ENCODE assay signal across 8 mouse cellular contexts in genomic region chr7:126536466-126536865, GRCm38 (mm10). TPM values are rescaled to one million over a fixed set of nuclear protein-coding genes. Genes with fewer than 3 reads are reported as not detected.
DNase-seq lines count a peak whose midpoint lies in the region; ATAC-seq and TF ChIP-seq lines count a peak whose summit lies in the region.

No protein-coding gene starts in this region.

- peaks cover 22% of the 10 kb centered on the region for H3K27me3 ChIP-seq in E14TG2a.4 (ENCODE audit: insufficient read depth, low read length)
- H3K27me3 ChIP-seq in hindbrain, embryonic 10.5 days (ENCODE audit: insufficient read depth, poor library complexity, severe bottlenecking) = peaks cover 29% of the 10 kb centered on the region
- peaks cover 16% of the 10 kb centered on the region for H3K27me3 ChIP-seq in liver, embryonic 16.5 days (ENCODE audit: control insufficient read depth, insufficient read depth, low read depth, low read length)
- peaks cover 5% of the 10 kb centered on the region; the same call in 1 of the 2 replicates for H3K27me3 ChIP-seq in thymus, adult 2 months (ENCODE audit: control insufficient read depth, insufficient read depth, low read length)

- intact Hi-C loops in left cerebral cortex, postnatal 4 days (cut with DNase I) = no loop called here

- WGBS in hindbrain, embryonic 10.5 days = 64% methylated on average over 9 of the region's 9 CpGs
- WGBS in liver, embryonic 16.5 days (ENCODE audit: insufficient replicate concordance) = 60% methylated on average over 9 of the region's 9 CpGs
- 84% methylated on average over 9 of the region's 9 CpGs for WGBS in thymus, adult 2 months

- H3K4me1 ChIP-seq in E14TG2a.4 (replicated peaks; ENCODE audit: low read depth, low read length) = peaks cover 18% of the 10 kb centered on the region
- H3K4me1 ChIP-seq in hindbrain, embryonic 10.5 days (replicated peaks) = peaks cover 10% of the 10 kb centered on the region
- H3K4me1 ChIP-seq in liver, embryonic 16.5 days (ENCODE audit: control insufficient read depth, low read depth, low read length) = no peaks in the 10 kb centered on the region; the same call in 1 of the 2 replicates
- H3K4me1 ChIP-seq in thymus, adult 2 months (replicated peaks; ENCODE audit: control insufficient read depth, insufficient read depth, low read length) = no peaks in the 10 kb centered on the region; the same call in 1 of the 2 replicates

- peak; percentile 73 for DNase-seq in heart, adult 11 months
- no peak for DNase-seq in heart, adult 8-10 months (ENCODE audit: low spot score)
- DNase-seq in hindbrain, embryonic 10.5 days (ENCODE audit: low spot score) = no peak
- DNase-seq in thymus, adult 2 months = no peak
- no peak for DNase-seq in left cerebral cortex, postnatal 4 days
- DNase-seq in cerebellum, postnatal 36 days = no peak

- no peak for TF ChIP-seq POLR2A in thymus, adult 2 months (IDR thresholded peaks at IDR 0.05; ENCODE audit: control insufficient read depth, extremely low read depth, insufficient read depth, low read length, poor library complexity)

- H3K36me3 ChIP-seq in E14TG2a.4 (ENCODE audit: insufficient read depth, low read length) = no peaks in the 10 kb centered on the region
- no peaks in the 10 kb centered on the region for H3K36me3 ChIP-seq in hindbrain, embryonic 10.5 days
- H3K36me3 ChIP-seq in liver, embryonic 16.5 days (ENCODE audit: control insufficient read depth, insufficient read depth) = no peaks in the 10 kb centered on the region
- no peaks in the 10 kb centered on the region for H3K36me3 ChIP-seq in thymus, adult 2 months (ENCODE audit: control insufficient read depth, insufficient read depth, low read length)

- H3K9me3 ChIP-seq in E14TG2a.4 (ENCODE audit: low read length) = no peaks in the 10 kb centered on the region
- H3K9me3 ChIP-seq in hindbrain, embryonic 10.5 days = no peaks in the 10 kb centered on the region
- no peaks in the 10 kb centered on the region for H3K9me3 ChIP-seq in liver, embryonic 16.5 days (replicated peaks; ENCODE audit: control insufficient read depth, low read length)

- H3K9ac ChIP-seq in liver, embryonic 16.5 days (ENCODE audit: low read depth, low read length) = no peak overlapping the region

- ATAC-seq in liver, embryonic 16.5 days (ENCODE audit: low read depth) = no peak

- peak overlapping the region; percentile 76 for H3K4me3 ChIP-seq in E14TG2a.4 (replicated peaks; ENCODE audit: low read length)
- peak overlapping the region; percentile 58 for H3K4me3 ChIP-seq in hindbrain, embryonic 10.5 days
- no peak overlapping the region for H3K4me3 ChIP-seq in liver, embryonic 16.5 days (ENCODE audit: low read depth, low read length)
- no peak overlapping the region for H3K4me3 ChIP-seq in thymus, adult 2 months (ENCODE audit: control insufficient read depth, insufficient read depth, low read length)

- 0 out of 2 replicates have a peak overlapping the region, but pooled peaks have one; percentile 77 for H3K27ac ChIP-seq in hindbrain, embryonic 10.5 days
- no peak overlapping the region for H3K27ac ChIP-seq in liver, embryonic 16.5 days (ENCODE audit: low read length)
- H3K27ac ChIP-seq in thymus, adult 2 months (ENCODE audit: control insufficient read depth, insufficient read depth, low read length) = no peak overlapping the region

- TF ChIP-seq CTCF in E14TG2a.4 (conservative IDR thresholded peaks at IDR 0.05; ENCODE audit: low read length) = no peak
- TF ChIP-seq CTCF in thymus, adult 2 months (IDR thresholded peaks at IDR 0.05; ENCODE audit: borderline replicate concordance, control insufficient read depth, extremely low read depth, insufficient read depth, low read length, poor library complexity) = no peak

- H3K4me2 ChIP-seq in liver, embryonic 16.5 days (ENCODE audit: low read depth, low read length) = peak overlapping the region; percentile 62; the same call in 1 of the 2 replicates

RNA-seq across cellular contexts. Expression of gene Eif3c, which starts 29.7 kb away (rescaled TPM):
- 100 to 1,000 TPM; 141 to 155 (median 143) TPM for total RNA-seq in heart, adult 8-10 months (2022)
- polyA plus RNA-seq in hindbrain, embryonic 10.5 days (2016; fragmentation: Nextera tagmentation; extraction: Ambion mirVana) = 185 and 213 TPM in 2 replicates
- polyA plus RNA-seq in liver, embryonic 16.5 days (2015; fragmentation: Nextera tagmentation; extraction: Ambion mirVana) = 87.8 and 93.1 TPM in 2 replicates
- 120 and 126 TPM in 2 replicates for polyA plus RNA-seq in thymus, adult 2 months (2012; rRNA removed)
- total RNA-seq in left cerebral cortex, postnatal 4 days (2021) = 100 to 1,000 TPM; 212 to 226 TPM

RNA-seq across cellular contexts. Expression of gene Atxn2l, which starts 33.2 kb away (rescaled TPM):
- total RNA-seq in heart, adult 8-10 months (2022) = 10 to 100 TPM; 30.7 to 39.3 (median 35.2) TPM
- 53.4 and 66.8 TPM in 2 replicates for polyA plus RNA-seq in hindbrain, embryonic 10.5 days (2016; fragmentation: Nextera tagmentation; extraction: Ambion mirVana)
- 21.6 and 24.5 TPM in 2 replicates for polyA plus RNA-seq in liver, embryonic 16.5 days (2015; fragmentation: Nextera tagmentation; extraction: Ambion mirVana)
- 563 and 715 TPM in 2 replicates for polyA plus RNA-seq in thymus, adult 2 months (2012; rRNA removed)
- total RNA-seq in left cerebral cortex, postnatal 4 days (2021) = 100 to 1,000 TPM; 164 to 165 TPM

RNA-seq across cellular contexts. Expression of gene Apobr, which starts 48.3 kb away (rescaled TPM):
- 1 to 10 TPM in 2 of 4 experiments, under 1 TPM in 2; 0.44 to 1.9 (median 0.75) TPM for total RNA-seq in heart, adult 8-10 months (2022)
- polyA plus RNA-seq in hindbrain, embryonic 10.5 days (2016; fragmentation: Nextera tagmentation; extraction: Ambion mirVana) = 0.47 TPM in 2 replicates
- 2.3 and 2.4 TPM in 2 replicates for polyA plus RNA-seq in liver, embryonic 16.5 days (2015; fragmentation: Nextera tagmentation; extraction: Ambion mirVana)
- polyA plus RNA-seq in thymus, adult 2 months (2012; rRNA removed) = 6.8 and 7.2 TPM in 2 replicates
- total RNA-seq in left cerebral cortex, postnatal 4 days (2021) = under 1 TPM; 0.30 to 0.58 TPM

RNA-seq across cellular contexts. Expression of gene Cln3, which starts 49.2 kb away (rescaled TPM):
- 10 to 100 TPM; 12.9 to 15.6 (median 14.1) TPM for total RNA-seq in heart, adult 8-10 months (2022)
- polyA plus RNA-seq in hindbrain, embryonic 10.5 days (2016; fragmentation: Nextera tagmentation; extraction: Ambion mirVana) = 27.3 and 29.9 TPM in 2 replicates
- 11.7 and 11.9 TPM in 2 replicates for polyA plus RNA-seq in liver, embryonic 16.5 days (2015; fragmentation: Nextera tagmentation; extraction: Ambion mirVana)
- 90.6 and 141 TPM in 2 replicates for polyA plus RNA-seq in thymus, adult 2 months (2012; rRNA removed)
- total RNA-seq in left cerebral cortex, postnatal 4 days (2021) = 10 to 100 TPM; 26.5 to 32.0 TPM

RNA-seq across cellular contexts. Expression of gene Tufm, which starts 49.3 kb away (rescaled TPM):
- 100 to 1,000 TPM; 288 to 326 (median 304) TPM for total RNA-seq in heart, adult 8-10 months (2022)
- 156 and 169 TPM in 2 replicates for polyA plus RNA-seq in hindbrain, embryonic 10.5 days (2016; fragmentation: Nextera tagmentation; extraction: Ambion mirVana)
- 81.0 and 84.0 TPM in 2 replicates for polyA plus RNA-seq in liver, embryonic 16.5 days (2015; fragmentation: Nextera tagmentation; extraction: Ambion mirVana)
- 127 and 134 TPM in 2 replicates for polyA plus RNA-seq in thymus, adult 2 months (2012; rRNA removed)
- 10 to 100 TPM; 80.9 to 96.5 TPM for total RNA-seq in left cerebral cortex, postnatal 4 days (2021)

Comparison
In these comparisons a context has a peak if more than half of its experiments do, and no peak if none do; other contexts are left out.
1. H3K4me3 ChIP-seq: peak in E14TG2a.4 (single experiment) and hindbrain, embryonic 10.5 days (single experiment); none in liver, embryonic 16.5 days (single experiment) and thymus, adult 2 months (single experiment).